ENCODE assay signal across 8 mouse cellular contexts in the genomic region with DNA sequence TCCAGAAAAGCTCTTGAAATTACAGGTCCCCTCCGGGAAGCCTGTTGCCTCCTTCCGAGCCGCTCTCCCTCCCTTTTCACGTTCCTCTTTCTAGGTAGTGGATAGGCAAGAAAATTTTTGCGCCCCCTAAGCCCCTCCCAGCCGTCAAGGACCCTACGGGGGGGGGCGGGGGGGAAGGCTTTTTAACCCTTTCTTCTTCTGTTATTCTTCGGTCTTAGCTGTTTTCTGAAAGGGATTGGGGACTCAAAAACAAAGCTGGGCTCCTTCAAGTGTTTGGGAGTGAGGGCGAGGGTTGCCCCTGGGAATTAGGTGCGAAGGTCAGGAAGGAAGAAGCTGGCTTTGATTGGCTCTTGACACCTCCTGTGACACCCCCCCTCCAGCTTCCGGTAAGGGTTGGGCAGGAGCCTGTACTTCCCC. TPM values are rescaled to one million over a fixed set of nuclear protein-coding genes. Genes with fewer than 3 reads are reported as not detected.
DNase-seq lines count a peak whose midpoint lies in the region; ATAC-seq and TF ChIP-seq lines count a peak whose summit lies in the region.

No protein-coding gene starts in this region.

- peak overlapping the region; percentile 69; the same call in 1 of the 2 replicates for H3K9ac ChIP-seq in forebrain, embryonic 15.5 days (replicated peaks)
- H3K9ac ChIP-seq in lung, embryonic 16.5 days (ENCODE audit: low read length): peak overlapping the region; percentile 90

- peaks cover 20% of the 10 kb centered on the region for H3K4me1 ChIP-seq in thymus, adult 2 months (replicated peaks; ENCODE audit: control insufficient read depth, insufficient read depth, low read length)
- peaks cover 31% of the 10 kb centered on the region for H3K4me1 ChIP-seq in forebrain, embryonic 15.5 days
- peaks cover 39% of the 10 kb centered on the region for H3K4me1 ChIP-seq in lung, embryonic 16.5 days (replicated peaks; ENCODE audit: control insufficient read depth, insufficient read depth, low read length)

- H3K9me3 ChIP-seq in forebrain, embryonic 15.5 days: no peaks in the 10 kb centered on the region
- H3K9me3 ChIP-seq in lung, embryonic 16.5 days (ENCODE audit: control insufficient read depth, low read length): no peaks in the 10 kb centered on the region

- no peak for DNase-seq in thymus, adult 2 months
- no peak for DNase-seq in thymus, postnatal 10 days (ENCODE audit: low spot score in 2 of 2)
- DNase-seq in kidney, adult 11 months: peak; percentile 49
- peak; percentile 62 for DNase-seq in testis, postnatal 10 days (ENCODE audit: low spot score)
- no peak for DNase-seq in c-Kit-positive CD71-positive TER-119-positive erythroid progenitor cells, embryonic 14.5 days (ENCODE audit: low spot score)
- no peak for DNase-seq in gastrocnemius, postnatal 36 days

- no peak for ATAC-seq in forebrain, embryonic 15.5 days (replicated peaks)
- no peak for ATAC-seq in lung, embryonic 16.5 days (ENCODE audit: low read depth)

- WGBS in thymus, adult 2 months: 8% methylated on average over 12 of the region's 12 CpGs
- WGBS in forebrain, embryonic 15.5 days: 2% methylated on average over 12 of the region's 12 CpGs
- under 1% methylated on average over 12 of the region's 12 CpGs for WGBS in lung, embryonic 16.5 days

- intact Hi-C loops in gastrocnemius, postnatal 36 days (cut with DNase I): loop anchor here (5.0 kb wide), 2 partner anchors 205 to 575 kb away; no protein-coding TSS in a partner anchor

- H3K36me3 ChIP-seq in thymus, adult 2 months (ENCODE audit: control insufficient read depth, insufficient read depth, low read length): no peaks in the 10 kb centered on the region
- no peaks in the 10 kb centered on the region for H3K36me3 ChIP-seq in forebrain, embryonic 15.5 days
- H3K36me3 ChIP-seq in lung, embryonic 16.5 days (ENCODE audit: control insufficient read depth, insufficient read depth, low read length): no peaks in the 10 kb centered on the region

- H3K4me3 ChIP-seq in thymus, adult 2 months (ENCODE audit: control insufficient read depth, insufficient read depth, low read length): peak overlapping the region; percentile 10; the same call in 1 of the 2 replicates
- H3K4me3 ChIP-seq in forebrain, embryonic 15.5 days: peak overlapping the region; percentile 65
- peak overlapping the region; percentile 65 for H3K4me3 ChIP-seq in lung, embryonic 16.5 days (ENCODE audit: low read length)

- no peak for TF ChIP-seq CTCF in thymus, adult 2 months (IDR thresholded peaks at IDR 0.05; ENCODE audit: borderline replicate concordance, control insufficient read depth, extremely low read depth, insufficient read depth, low read length, poor library complexity)

- H3K4me2 ChIP-seq in forebrain, embryonic 15.5 days (replicated peaks): peak overlapping the region; percentile 84
- H3K4me2 ChIP-seq in lung, embryonic 16.5 days (ENCODE audit: low read depth, low read length): peak overlapping the region; percentile 66

- no peak overlapping the region for H3K27ac ChIP-seq in thymus, adult 2 months (ENCODE audit: control insufficient read depth, insufficient read depth, low read length)
- H3K27ac ChIP-seq in forebrain, embryonic 15.5 days (replicated peaks): no peak overlapping the region
- peak overlapping the region; percentile 100 for H3K27ac ChIP-seq in lung, embryonic 16.5 days (ENCODE audit: low read length)

- TF ChIP-seq POLR2A in thymus, adult 2 months (IDR thresholded peaks at IDR 0.05; ENCODE audit: control insufficient read depth, extremely low read depth, insufficient read depth, low read length, poor library complexity): no peak

- H3K27me3 ChIP-seq in thymus, adult 2 months (ENCODE audit: control insufficient read depth, insufficient read depth, low read length): peaks cover 2% of the 10 kb centered on the region; the same call in 1 of the 2 replicates
- peaks cover 33% of the 10 kb centered on the region; the same call in 1 of the 2 replicates for H3K27me3 ChIP-seq in forebrain, embryonic 15.5 days
- H3K27me3 ChIP-seq in lung, embryonic 16.5 days (ENCODE audit: control insufficient read depth, insufficient read depth, low read depth, low read length): no peaks in the 10 kb centered on the region

RNA-seq across cellular contexts. Expression of gene Fosl2, which starts 1.5 kb away (rescaled TPM):
- 8.5 and 9.2 TPM in 2 replicates for polyA plus RNA-seq in thymus, adult 2 months (2012; rRNA removed)
- 2.7 and 2.8 TPM in 2 replicates for polyA plus RNA-seq in forebrain, embryonic 15.5 days (2015; fragmentation: Nextera tagmentation; extraction: Ambion mirVana)
- polyA plus RNA-seq in lung, embryonic 16.5 days (2015; fragmentation: Nextera tagmentation; extraction: Ambion mirVana): 3.4 and 4.7 TPM in 2 replicates
- total RNA-seq in gastrocnemius, postnatal 36 days (2021): 10 to 100 TPM in 1 of 2 experiments, 1 to 10 TPM in 1; 9.0 to 16.5 TPM

Comparison
In these comparisons a context has a peak if more than half of its experiments do, and no peak if none do; other contexts are left out.
1. DNase-seq: peak in kidney, adult 11 months (single experiment) and testis, postnatal 10 days (single experiment); none in thymus, adult 2 months (single experiment), thymus, postnatal 10 days (0 of 2), c-Kit-positive CD71-positive TER-119-positive erythroid progenitor cells, embryonic 14.5 days (single experiment) and gastrocnemius, postnatal 36 days (0 of 2).
2. H3K4me3 ChIP-seq: peak in every context shown above with its lines; median percentile 65 in forebrain, embryonic 15.5 days; 65 in lung, embryonic 16.5 days; 10 in thymus, adult 2 months.